8 mouse cellular contexts compared by ENCODE assay signal in the genomic region with DNA sequence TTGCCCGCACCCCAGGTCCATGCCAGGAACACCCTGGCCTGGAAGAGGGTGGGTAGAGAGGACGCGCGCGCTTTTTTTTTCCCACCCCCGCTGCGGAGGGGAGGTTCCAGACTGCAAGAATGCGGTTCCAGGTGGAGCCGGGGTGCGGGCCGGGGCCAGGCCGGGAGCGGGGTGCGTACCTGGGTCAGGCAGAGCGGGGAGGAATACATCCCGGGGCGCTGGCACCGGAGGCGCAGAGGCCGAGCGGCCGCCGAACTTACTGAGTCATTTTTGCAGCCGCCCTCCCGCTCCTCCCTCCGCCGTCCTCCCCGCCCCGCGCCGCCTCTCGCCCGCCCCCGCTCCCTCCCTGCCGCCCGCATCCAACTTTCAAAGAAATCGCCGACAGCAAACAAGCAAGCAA. TPM values are rescaled to one million over a fixed set of nuclear protein-coding genes. Genes with fewer than 3 reads are reported as not detected.
A peak's percentile ranks its signal among the peaks of the same experiment; 100 is the strongest.
DNase-seq lines count a peak whose midpoint lies in the region; ATAC-seq and TF ChIP-seq lines count a peak whose summit lies in the region.

No protein-coding gene starts in this region.

- peaks cover 17% of the 10 kb centered on the region for H3K4me1 ChIP-seq in limb, embryonic 11.5 days (ENCODE audit: control insufficient read depth, insufficient read depth, low read length)
- peaks cover 55% of the 10 kb centered on the region for H3K4me1 ChIP-seq in midbrain, embryonic 10.5 days
- peaks cover 8% of the 10 kb centered on the region; the same call in 1 of the 2 replicates for H3K4me1 ChIP-seq in stomach, postnatal 0 days (replicated peaks; ENCODE audit: control insufficient read depth, insufficient read depth)

- H3K9ac ChIP-seq in limb, embryonic 11.5 days (ENCODE audit: low read length) = peak overlapping the region; percentile 50
- H3K9ac ChIP-seq in stomach, postnatal 0 days (ENCODE audit: low read length) = peak overlapping the region; percentile 72

- H3K4me2 ChIP-seq in limb, embryonic 11.5 days (ENCODE audit: low read depth, severe bottlenecking) = peak overlapping the region; percentile 65
- peak overlapping the region; percentile 77 for H3K4me2 ChIP-seq in stomach, postnatal 0 days (replicated peaks; ENCODE audit: low read depth)

- 1% methylated on average over 37 of the region's 38 CpGs for WGBS in limb, embryonic 11.5 days
- under 1% methylated on average over 37 of the region's 38 CpGs for WGBS in midbrain, embryonic 10.5 days
- WGBS in stomach, postnatal 0 days = 1% methylated on average over 31 of the region's 38 CpGs

- no peak for ATAC-seq in limb, embryonic 11.5 days (ENCODE audit: insufficient number of reproducible peaks, low FRiP score, low TSS enrichment, low read depth)
- ATAC-seq in stomach, postnatal 0 days (ENCODE audit: low FRiP score, low TSS enrichment) = no peak

- no peak for TF ChIP-seq CTCF in stomach, postnatal 0 days (IDR thresholded peaks at IDR 0.05; ENCODE audit: low read depth)

- peak; percentile 98 for DNase-seq in heart, adult 11 months
- DNase-seq in heart, adult 8-10 months (ENCODE audit: low spot score) = no peak
- peak; percentile 77 for DNase-seq in cerebellum, adult 9-10 months
- peak; percentile 78 for DNase-seq in gastrocnemius, postnatal 10 days
- DNase-seq in induced T-regulatory cell, adult 2 months (ENCODE audit: low read depth) = peak; percentile 62
- peak; percentile 44 for DNase-seq in limb, embryonic 11.5 days (ENCODE audit: low spot score)
- DNase-seq in midbrain, embryonic 10.5 days (ENCODE audit: low spot score) = peak; percentile 26
- DNase-seq in stomach, postnatal 0 days (ENCODE audit: low spot score) = peak; percentile 69

- no peak for TF ChIP-seq EP300 in stomach, postnatal 0 days (optimal IDR thresholded peaks at IDR 0.05)

- H3K36me3 ChIP-seq in limb, embryonic 11.5 days (ENCODE audit: control insufficient read depth, insufficient read depth, low read length) = no peaks in the 10 kb centered on the region
- no peaks in the 10 kb centered on the region for H3K36me3 ChIP-seq in midbrain, embryonic 10.5 days
- no peaks in the 10 kb centered on the region for H3K36me3 ChIP-seq in stomach, postnatal 0 days (ENCODE audit: control insufficient read depth, insufficient read depth, low read length)

- peak overlapping the region; percentile 40 for H3K4me3 ChIP-seq in limb, embryonic 11.5 days (ENCODE audit: low read depth, low read length)
- H3K4me3 ChIP-seq in midbrain, embryonic 10.5 days = peak overlapping the region; percentile 45
- peak overlapping the region; percentile 62 for H3K4me3 ChIP-seq in stomach, postnatal 0 days (ENCODE audit: low read depth, low read length)

- H3K27ac ChIP-seq in limb, embryonic 11.5 days (replicated peaks; ENCODE audit: low read depth, low read length) = no peak overlapping the region
- no peak overlapping the region for H3K27ac ChIP-seq in midbrain, embryonic 10.5 days (replicated peaks)
- peak overlapping the region; percentile 67 for H3K27ac ChIP-seq in stomach, postnatal 0 days (replicated peaks)

- no peaks in the 10 kb centered on the region for H3K9me3 ChIP-seq in limb, embryonic 11.5 days (ENCODE audit: control insufficient read depth, low read length)
- H3K9me3 ChIP-seq in midbrain, embryonic 10.5 days (replicated peaks) = no peaks in the 10 kb centered on the region; the same call in 1 of the 2 replicates
- no peaks in the 10 kb centered on the region for H3K9me3 ChIP-seq in stomach, postnatal 0 days (ENCODE audit: control insufficient read depth, low read length)

- peaks cover 49% of the 10 kb centered on the region for H3K27me3 ChIP-seq in limb, embryonic 11.5 days (ENCODE audit: control insufficient read depth, insufficient read depth, low read length)
- peaks cover 88% of the 10 kb centered on the region for H3K27me3 ChIP-seq in midbrain, embryonic 10.5 days (ENCODE audit: low read depth, poor library complexity, severe bottlenecking)
- no peaks in the 10 kb centered on the region for H3K27me3 ChIP-seq in stomach, postnatal 0 days (ENCODE audit: control insufficient read depth, insufficient read depth, low read length)

RNA-seq across cellular contexts. Expression of gene Nfic, which starts 28.5 kb away (rescaled TPM):
- 100 to 1,000 TPM; 100 to 132 (median 108) TPM for total RNA-seq in heart, adult 8-10 months (2022)
- 100 to 1,000 TPM; 329 to 332 TPM for total RNA-seq in gastrocnemius, postnatal 10 days (2021)
- 16.7 and 18.7 TPM in 2 replicates for polyA plus RNA-seq in limb, embryonic 11.5 days (2014; fragmentation: Nextera tagmentation; extraction: Ambion mirVana)
- 8.7 and 11.7 TPM in 2 replicates for polyA plus RNA-seq in midbrain, embryonic 10.5 days (2016; fragmentation: Nextera tagmentation; extraction: Ambion mirVana)
- polyA plus RNA-seq in stomach, postnatal 0 days (2015; fragmentation: Nextera tagmentation; extraction: Ambion mirVana) = 40.4 and 42.4 TPM in 2 replicates

RNA-seq across cellular contexts. Expression of gene Smim24, which starts 34.0 kb away (rescaled TPM):
- 1 to 10 TPM; 1.4 to 2.4 (median 1.9) TPM for total RNA-seq in heart, adult 8-10 months (2022)
- total RNA-seq in gastrocnemius, postnatal 10 days (2021) = under 1 TPM in 1 of 2 experiments, not detected in 1; 0.65 TPM
- 3.4 and 3.5 TPM in 2 replicates for polyA plus RNA-seq in limb, embryonic 11.5 days (2014; fragmentation: Nextera tagmentation; extraction: Ambion mirVana)
- polyA plus RNA-seq in midbrain, embryonic 10.5 days (2016; fragmentation: Nextera tagmentation; extraction: Ambion mirVana) = 1.7 and 2.3 TPM in 2 replicates
- polyA plus RNA-seq in stomach, postnatal 0 days (2015; fragmentation: Nextera tagmentation; extraction: Ambion mirVana) = 205 and 239 TPM in 2 replicates

RNA-seq across cellular contexts. Expression of gene Gm48552, which starts 38.1 kb away (rescaled TPM):
- under 1 TPM in 2 of 4 experiments, not detected in 2; 0.50 to 0.72 TPM for total RNA-seq in heart, adult 8-10 months (2022)
- 1 to 10 TPM in 1 of 2 experiments, under 1 TPM in 1; 0.33 to 2.0 TPM for total RNA-seq in gastrocnemius, postnatal 10 days (2021)
- polyA plus RNA-seq in limb, embryonic 11.5 days (2014; fragmentation: Nextera tagmentation; extraction: Ambion mirVana) = 0.40 and 1.0 TPM in 2 replicates
- 1.7 and 2.9 TPM in 2 replicates for polyA plus RNA-seq in midbrain, embryonic 10.5 days (2016; fragmentation: Nextera tagmentation; extraction: Ambion mirVana)
- 0.29 and 0.36 TPM in 2 replicates for polyA plus RNA-seq in stomach, postnatal 0 days (2015; fragmentation: Nextera tagmentation; extraction: Ambion mirVana)

RNA-seq across cellular contexts. Expression of gene Gm48551, which starts 42.6 kb away (rescaled TPM):
- total RNA-seq in heart, adult 8-10 months (2022) = 1 to 10 TPM in 2 of 4 experiments, under 1 TPM in 2; 0.73 to 1.3 (median 1.0) TPM
- total RNA-seq in gastrocnemius, postnatal 10 days (2021) = under 1 TPM; 0.40 to 0.45 TPM
- polyA plus RNA-seq in limb, embryonic 11.5 days (2014; fragmentation: Nextera tagmentation; extraction: Ambion mirVana) = 2.1 and 2.8 TPM in 2 replicates
- 2.9 and 3.4 TPM in 2 replicates for polyA plus RNA-seq in midbrain, embryonic 10.5 days (2016; fragmentation: Nextera tagmentation; extraction: Ambion mirVana)
- 1.1 and 1.4 TPM in 2 replicates for polyA plus RNA-seq in stomach, postnatal 0 days (2015; fragmentation: Nextera tagmentation; extraction: Ambion mirVana)

RNA-seq across cellular contexts. Expression of gene Dohh, which starts 42.7 kb away (rescaled TPM):
- 10 to 100 TPM; 49.1 to 55.0 (median 53.8) TPM for total RNA-seq in heart, adult 8-10 months (2022)
- total RNA-seq in gastrocnemius, postnatal 10 days (2021) = 10 to 100 TPM; 40.3 to 46.7 TPM
- 53.7 and 55.7 TPM in 2 replicates for polyA plus RNA-seq in limb, embryonic 11.5 days (2014; fragmentation: Nextera tagmentation; extraction: Ambion mirVana)
- 93.4 and 98.7 TPM in 2 replicates for polyA plus RNA-seq in midbrain, embryonic 10.5 days (2016; fragmentation: Nextera tagmentation; extraction: Ambion mirVana)
- polyA plus RNA-seq in stomach, postnatal 0 days (2015; fragmentation: Nextera tagmentation; extraction: Ambion mirVana) = 59.4 and 63.0 TPM in 2 replicates

Comparison
In these comparisons a context has a peak if more than half of its experiments do, and no peak if none do; other contexts are left out.
1. RNA of gene Smim24, which starts 34.0 kb away (polyA plus RNA-seq): 205 to 239 TPM in stomach, postnatal 0 days; 3.4 to 3.5 TPM in limb, embryonic 11.5 days and 1.7 to 2.3 TPM in midbrain, embryonic 10.5 days; every median in the first group is over 10 times any median in the second.
2. Peak in every context shown above with its lines, with median percentiles within 50 percentile points of each other: H3K4me3 ChIP-seq.